Mouse (Mus musculus): ENCODE results near the gene Bpifb9b. TPM values are rescaled to one million over a fixed set of nuclear protein-coding genes. Genes with fewer than 3 reads are reported as not detected.

The Bpifb9b gene
- polyA plus RNA-seq (2017; shearing (Covaris generic)) = not detected

DNA sequence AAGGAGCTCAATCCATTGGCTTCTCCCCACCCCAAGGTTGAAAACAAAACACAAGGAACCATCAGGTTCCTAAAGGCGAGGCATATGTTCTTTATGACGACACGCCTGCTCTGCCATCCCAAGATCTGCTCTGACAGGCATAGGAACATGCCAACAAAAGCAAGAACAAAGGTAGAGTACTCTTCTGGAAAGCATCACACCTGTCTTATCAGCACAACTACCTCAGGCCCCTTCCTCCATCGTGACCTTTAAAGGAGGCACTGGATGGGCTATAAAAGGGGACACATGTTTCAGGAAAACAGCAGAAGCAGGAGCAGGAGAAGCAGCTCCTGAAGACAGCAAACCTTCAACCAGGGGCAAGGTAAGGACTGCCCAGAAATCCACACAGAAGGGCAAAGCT, at the start of gene Bpifb9b:
TSS of gene Bpifb9b (plus strand) at position 301 of the 400 bp plus-strand sequence.

DNA sequence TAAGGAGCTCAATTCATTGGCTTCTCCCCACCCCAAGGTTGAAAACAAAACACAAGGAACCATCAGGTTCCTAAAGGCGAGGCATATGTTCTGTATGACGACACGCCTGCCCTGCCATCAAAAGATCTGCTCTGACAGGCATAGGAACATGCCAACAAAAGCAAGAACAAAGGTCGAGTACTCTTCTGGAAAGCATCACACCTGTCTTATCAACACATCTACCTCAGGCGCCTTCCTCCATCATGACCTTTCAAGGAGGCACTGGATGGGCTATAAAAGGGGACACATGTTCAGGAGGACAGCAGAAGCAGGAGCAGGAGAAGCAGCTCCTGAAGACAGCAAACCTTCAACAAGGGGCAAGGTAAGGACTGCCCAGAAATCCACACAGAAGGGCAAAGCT, 49.5 kb upstream of the Bpifb9b start, which contains the start of gene Bpifb9a:
TSS of gene Bpifb9a (plus strand) at position 301 of the 400 bp plus-strand sequence.

Other genes starting within 250 kb of the Bpifb9b start
- gene Bpifa3, start 176.9 kb upstream of the Bpifb9b start, polyA plus RNA-seq (2017; shearing (Covaris generic)) = not detected
- gene Bpifa1, start 164.3 kb upstream of the Bpifb9b start, polyA plus RNA-seq (2017; shearing (Covaris generic)) = not detected
- not detected for gene Bpifa5, start 144.6 kb upstream of the Bpifb9b start, polyA plus RNA-seq (2017; shearing (Covaris generic))
- not detected for gene Bpifb1, start 116.4 kb upstream of the Bpifb9b start, polyA plus RNA-seq (2017; shearing (Covaris generic))
- gene Bpifb5, start 83.5 kb upstream of the Bpifb9b start, polyA plus RNA-seq (2017; shearing (Covaris generic)) = not detected
- gene Bpifb9a, start 49.4 kb upstream of the Bpifb9b start, polyA plus RNA-seq (2017; shearing (Covaris generic)) = not detected
- 24.2 TPM for gene Cdk5rap1, start 65.8 kb downstream of the Bpifb9b start, polyA plus RNA-seq (2017; shearing (Covaris generic))
- gene Snta1, start 100.9 kb downstream of the Bpifb9b start, polyA plus RNA-seq (2017; shearing (Covaris generic)) = not detected
- gene Cbfa2t2, start 129.3 kb downstream of the Bpifb9b start, polyA plus RNA-seq (2017; shearing (Covaris generic)) = 15.3 TPM
- gene 1700003F12Rik, start 239.9 kb downstream of the Bpifb9b start, polyA plus RNA-seq (2017; shearing (Covaris generic)) = not detected
- gene Actl10, start 244.5 kb downstream of the Bpifb9b start, polyA plus RNA-seq (2017; shearing (Covaris generic)) = not detected

Data from inflammation-experienced regulatory T-cells, adult 16 weeks (primary cell).